Mouse (Mus musculus) E14TG2a.4 (cell line): ENCODE measurements at regions not wholly inside any gene's neighbourhood (a gene's known extent, or its start where the extent isn't known, plus 50 kb on each side); places are given as distances from the start of the nearest gene placed in this dataset.
A peak's percentile ranks its signal among the peaks of the same experiment; 100 is the strongest.

Experiments used
- H3K27me3 ChIP-seq: 2 replicates; pipeline ENCODE4 v1.6.1; 2014; ENCODE audit warnings: low read length, control low read depth; ENCODE audit not compliant: insufficient read depth
- H3K36me3 ChIP-seq: 2 replicates; pipeline ENCODE4 v1.6.1; 2014; ENCODE audit warnings: low read length, control low read depth; ENCODE audit not compliant: insufficient read depth
- H3K4me1 ChIP-seq: replicated peaks from 2 replicates; pipeline ENCODE4 v1.6.1; 2014; ENCODE audit warnings: low read depth, low read length, control low read depth
- H3K4me3 ChIP-seq: replicated peaks from 2 replicates; pipeline ENCODE4 v1.5.1; 2014; ENCODE audit warnings: mild to moderate bottlenecking, low read length
- H3K9me3 ChIP-seq: 2 replicates; pipeline ENCODE4 v1.6.1; 2014; ENCODE audit warnings: low read length, control low read depth
- CTCF ChIP-seq: conservative IDR thresholded peaks from 2 replicates; pipeline ENCODE4 v1.5.1; 2014; ENCODE audit warnings: low read length
- NANOG ChIP-seq: IDR thresholded peaks from 2 replicates; pipeline ENCODE4 v1.6.1; 2014; ENCODE audit warnings: borderline replicate concordance, low read length, mixed read lengths
- POU5F1 ChIP-seq: IDR thresholded peaks from 2 replicates; pipeline ENCODE4 v1.6.1; 2014; ENCODE audit warnings: low read length, borderline replicate concordance

DNA sequence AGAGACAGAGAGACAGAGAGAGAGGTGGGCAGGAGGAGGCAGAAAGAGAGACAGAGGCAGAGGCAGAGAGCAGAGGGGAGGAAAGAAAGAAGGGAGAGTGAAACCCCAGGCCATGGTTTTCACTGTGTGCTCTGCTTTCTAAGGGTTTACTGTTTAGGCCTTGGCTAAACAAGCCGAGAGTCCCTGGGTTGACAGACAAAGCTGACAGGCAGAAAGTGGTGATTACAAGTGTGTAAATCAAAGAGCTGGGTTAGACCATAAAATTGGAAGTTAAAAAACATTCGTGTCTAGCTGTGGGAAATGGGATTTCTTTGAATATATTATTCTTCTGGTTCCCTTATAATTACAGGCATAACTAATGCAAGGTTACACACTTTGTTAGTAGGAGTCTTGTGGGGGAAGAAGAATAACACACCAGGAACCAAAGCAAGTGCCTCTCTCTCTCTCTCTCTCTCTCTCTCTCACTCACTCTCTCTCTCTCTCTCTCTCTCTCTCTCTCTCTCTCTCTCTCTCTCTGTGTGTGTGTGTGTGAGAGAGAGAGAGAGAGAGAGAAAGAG lies 556.0 kb downstream of the Grin2a start:
- Histone ChIP-seq H3K36me3 (no peaks in the 10 kb centered on the region), H3K27me3 (no peaks in the 10 kb centered on the region), H3K4me1 (no peaks in the 10 kb centered on the region), H3K4me3 (no peak overlapping the region), H3K9me3 (no peaks in the 10 kb centered on the region)
- TF ChIP-seq NANOG (no peak), POU5F1 (no peak), CTCF (no peak)

DNA sequence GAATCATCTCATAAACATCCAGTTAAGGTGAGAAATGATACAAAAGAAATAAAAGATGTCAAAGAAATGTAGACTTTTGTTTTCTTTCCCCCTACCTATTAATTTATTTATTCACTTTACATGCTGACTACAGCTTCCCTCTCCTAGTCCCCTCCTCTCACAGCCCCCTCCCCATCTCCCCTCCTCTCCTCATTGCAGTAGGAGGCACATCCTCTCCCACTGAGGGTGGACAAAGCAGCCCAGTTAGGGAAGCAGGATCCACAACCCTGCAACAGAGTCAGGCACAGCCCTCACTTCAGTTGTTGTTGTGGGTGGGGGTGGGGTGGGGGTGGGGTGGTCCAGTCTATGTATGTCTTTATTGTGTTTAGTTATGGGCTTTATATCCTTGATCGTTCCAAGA lies 555.5 kb downstream of the Grin2a start:
- H3K27me3 ChIP-seq: no peaks in the 10 kb centered on the region
- TF ChIP-seq CTCF: no peak
- TF ChIP-seq NANOG: no peak
- TF ChIP-seq POU5F1: no peak
- H3K4me1 ChIP-seq: no peaks in the 10 kb centered on the region
- H3K9me3 ChIP-seq: no peaks in the 10 kb centered on the region
- no peaks in the 10 kb centered on the region for H3K36me3 ChIP-seq
- H3K4me3 ChIP-seq: no peak overlapping the region

DNA sequence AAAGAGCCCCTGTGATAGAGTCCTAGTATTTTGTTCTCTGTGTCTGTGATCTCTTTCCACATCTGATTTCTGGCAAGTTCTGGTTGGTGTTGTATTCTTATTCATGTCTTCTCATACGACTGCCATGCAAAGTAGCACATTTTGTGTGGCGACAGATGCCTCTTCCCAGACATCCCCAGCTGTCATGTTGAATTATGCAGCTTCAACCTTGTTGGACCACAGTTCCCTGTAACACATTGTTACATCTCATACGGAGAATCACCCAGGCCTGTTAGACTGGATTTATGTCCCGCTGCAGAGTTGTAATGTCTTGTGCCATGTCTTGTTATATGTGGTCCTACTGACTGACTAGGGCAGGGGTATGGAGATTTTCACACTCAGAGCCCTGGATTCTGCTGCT lies 543.3 kb downstream of the Grin2a start:
- Histone ChIP-seq H3K4me1 (peaks cover 5% of the 10 kb centered on the region; the same call in 1 of the 2 replicates), H3K36me3 (no peaks in the 10 kb centered on the region), H3K4me3 (no peak overlapping the region), H3K27me3 (no peaks in the 10 kb centered on the region), H3K9me3 (no peaks in the 10 kb centered on the region)
- TF ChIP-seq CTCF (no peak), POU5F1 (no peak), NANOG (no peak)

DNA sequence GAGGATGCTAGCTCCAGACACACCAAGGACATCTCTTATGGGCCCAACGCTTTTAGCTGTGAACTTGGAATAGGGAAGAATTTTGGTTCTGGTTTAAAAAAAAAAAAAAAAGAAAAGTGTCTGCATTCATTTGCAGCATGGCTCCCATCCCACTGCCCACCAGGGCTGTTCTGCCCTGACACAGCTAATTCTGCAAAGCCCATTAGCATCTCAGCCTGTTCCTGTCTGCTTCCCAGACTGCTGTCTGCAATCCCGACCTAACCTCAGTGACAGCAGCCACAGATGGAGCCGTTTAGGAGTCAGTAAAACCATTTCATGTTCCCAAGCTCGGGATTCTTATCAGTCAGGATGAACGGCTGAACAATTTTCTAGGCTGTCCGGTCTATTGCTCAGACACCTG lies 537.8 kb downstream of the Grin2a start:
- Histone ChIP-seq H3K4me1 (no peaks in the 10 kb centered on the region), H3K36me3 (no peaks in the 10 kb centered on the region), H3K27me3 (no peaks in the 10 kb centered on the region), H3K9me3 (no peaks in the 10 kb centered on the region), H3K4me3 (no peak overlapping the region)
- TF ChIP-seq NANOG: no peak
- no peak for TF ChIP-seq POU5F1
- no peak for TF ChIP-seq CTCF

DNA sequence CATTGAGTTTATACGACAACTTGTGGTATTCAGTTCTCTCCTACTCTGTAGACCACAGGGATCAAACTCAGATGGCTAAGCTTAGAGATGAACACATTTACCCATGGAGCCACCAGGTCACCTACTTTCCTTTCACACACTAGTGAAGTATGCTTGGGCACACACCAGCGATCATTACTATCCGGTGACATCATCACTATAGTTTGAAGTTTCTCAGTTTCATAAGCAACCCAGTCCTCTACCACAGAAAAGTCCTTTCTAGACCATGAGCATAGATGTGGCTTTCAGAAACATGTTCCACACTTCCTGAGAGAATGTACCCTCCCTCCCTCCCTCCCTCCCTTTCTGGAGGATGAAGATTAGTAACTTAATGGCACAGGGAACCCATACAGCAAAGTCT lies 532.9 kb downstream of the Grin2a start:
- H3K4me3 ChIP-seq: no peak overlapping the region
- no peaks in the 10 kb centered on the region for H3K27me3 ChIP-seq
- no peaks in the 10 kb centered on the region for H3K4me1 ChIP-seq
- TF ChIP-seq CTCF: no peak
- TF ChIP-seq POU5F1: no peak
- no peaks in the 10 kb centered on the region for H3K9me3 ChIP-seq
- H3K36me3 ChIP-seq: no peaks in the 10 kb centered on the region

DNA sequence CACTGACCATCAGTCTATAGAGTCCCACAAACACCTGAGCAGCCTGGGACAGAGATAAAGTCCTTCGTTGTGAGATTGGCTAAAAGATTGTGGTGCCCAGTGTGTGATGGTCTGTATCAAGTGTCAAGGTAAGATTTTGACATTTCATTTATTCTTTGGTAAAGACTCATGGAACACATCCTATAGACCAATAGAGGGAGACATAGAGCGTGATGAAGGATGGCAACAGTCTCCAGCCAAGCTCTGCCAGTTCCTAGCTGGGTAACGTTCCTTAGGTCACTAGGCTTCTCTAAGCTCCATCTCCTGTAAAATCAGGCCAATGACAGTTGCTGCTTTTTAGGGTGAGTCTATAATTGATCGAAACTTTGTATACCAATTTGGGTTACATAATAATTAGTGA lies 526.0 kb downstream of the Grin2a start:
- Histone ChIP-seq H3K9me3 (no peaks in the 10 kb centered on the region), H3K4me1 (no peaks in the 10 kb centered on the region), H3K27me3 (no peaks in the 10 kb centered on the region), H3K36me3 (no peaks in the 10 kb centered on the region), H3K4me3 (no peak overlapping the region)
- no peak for TF ChIP-seq POU5F1
- TF ChIP-seq CTCF: peak; percentile 46
- no peak for TF ChIP-seq NANOG

DNA sequence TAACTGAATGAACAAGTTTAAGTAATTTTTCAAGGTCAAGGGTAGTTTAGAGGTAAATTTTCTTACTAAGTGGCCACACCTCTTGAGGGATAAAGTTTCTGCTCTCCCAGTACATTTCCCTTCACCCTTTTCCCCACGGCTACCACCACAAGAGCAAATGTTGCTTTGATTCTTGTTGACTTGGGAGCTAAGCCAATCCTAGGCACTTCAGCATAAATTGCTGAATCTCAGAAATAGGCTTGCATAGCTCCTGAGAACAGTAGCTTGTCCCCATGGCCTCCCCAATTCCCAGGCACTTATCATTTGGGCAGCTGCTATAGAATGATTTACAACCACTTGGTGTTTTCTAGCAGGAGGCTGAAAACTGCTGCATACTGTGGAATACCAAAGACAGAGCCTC lies 510.1 kb downstream of the Grin2a start:
- H3K9me3 ChIP-seq: no peaks in the 10 kb centered on the region

DNA sequence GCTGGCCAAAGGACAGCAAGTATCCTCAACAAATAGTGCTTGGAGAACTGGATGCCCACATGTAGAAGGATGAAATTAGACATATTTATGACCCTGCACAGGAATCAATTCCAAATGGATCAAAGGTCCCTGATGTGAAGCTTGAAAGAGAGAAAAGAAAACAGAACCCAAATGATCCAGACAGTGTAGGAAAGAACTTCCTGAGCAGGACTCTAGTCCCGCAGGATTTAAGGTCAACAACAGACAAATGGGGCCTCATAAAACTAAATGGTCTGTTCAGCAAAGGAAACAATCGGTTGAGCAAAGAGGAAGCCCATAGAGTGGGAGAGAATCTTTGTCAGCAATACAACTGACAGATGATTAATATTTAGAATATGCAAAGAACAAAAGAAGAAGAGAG lies 497.1 kb downstream of the Grin2a start:
- H3K9me3 ChIP-seq: peaks cover 6% of the 10 kb centered on the region; the same call in 1 of the 2 replicates
- H3K36me3 ChIP-seq: no peaks in the 10 kb centered on the region
- H3K27me3 ChIP-seq: no peaks in the 10 kb centered on the region
- H3K4me1 ChIP-seq: no peaks in the 10 kb centered on the region
- TF ChIP-seq POU5F1 (no peak), CTCF (no peak), NANOG (no peak)
- no peak overlapping the region for H3K4me3 ChIP-seq

More for the DNA sequence above, 510.1 kb downstream of the Grin2a start:
- H3K36me3 ChIP-seq: no peaks in the 10 kb centered on the region
- H3K4me3 ChIP-seq: no peak overlapping the region
- TF ChIP-seq NANOG (no peak), CTCF (no peak), POU5F1 (no peak)
- H3K4me1 ChIP-seq: no peaks in the 10 kb centered on the region
- H3K27me3 ChIP-seq: no peaks in the 10 kb centered on the region

DNA sequence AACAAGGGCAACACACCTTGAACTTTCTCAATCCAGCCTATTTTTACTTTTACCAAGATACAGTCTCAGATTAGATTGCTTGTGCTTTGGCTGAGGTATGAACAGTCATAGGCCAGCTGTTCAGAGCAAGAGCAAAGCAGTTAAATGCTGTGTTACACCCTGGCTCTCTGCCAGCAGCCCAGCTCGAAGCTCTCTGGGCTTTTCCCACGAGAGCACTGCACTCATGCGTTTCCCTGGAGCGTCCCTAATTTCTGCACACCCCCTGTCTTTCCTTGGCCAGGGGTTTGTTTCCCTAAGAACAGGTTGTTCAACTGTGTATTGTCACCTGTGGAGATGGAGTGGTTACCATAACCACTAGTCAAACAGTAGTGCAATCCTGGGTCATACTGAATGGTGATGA lies 493.6 kb downstream of the Grin2a start:
- H3K4me1 ChIP-seq: no peaks in the 10 kb centered on the region
- peaks cover 6% of the 10 kb centered on the region; the same call in 1 of the 2 replicates for H3K9me3 ChIP-seq
- no peaks in the 10 kb centered on the region for H3K36me3 ChIP-seq
- H3K4me3 ChIP-seq: no peak overlapping the region
- H3K27me3 ChIP-seq: no peaks in the 10 kb centered on the region
- TF ChIP-seq POU5F1 (no peak), CTCF (no peak), NANOG (no peak)

DNA sequence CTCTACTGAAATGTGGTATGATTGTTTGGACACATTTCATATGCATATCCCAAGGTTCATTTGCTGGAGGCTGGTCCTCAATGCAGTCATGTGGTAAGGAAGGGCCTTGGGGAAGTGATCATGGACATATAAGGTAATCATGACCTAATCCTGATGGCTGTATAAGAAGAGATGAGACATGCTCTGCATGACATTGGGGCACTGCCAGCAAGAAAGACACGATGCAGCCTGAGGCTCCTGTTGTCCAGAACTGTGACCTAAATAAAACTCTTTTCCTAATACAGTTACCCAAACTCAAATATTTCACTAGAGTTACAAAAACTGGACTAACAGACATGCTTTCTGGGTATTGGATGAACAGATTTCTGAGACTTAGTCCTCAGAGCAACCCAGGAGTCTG lies 485.7 kb downstream of the Grin2a start:
- Histone ChIP-seq H3K4me3 (no peak overlapping the region), H3K4me1 (peaks cover 4% of the 10 kb centered on the region), H3K27me3 (no peaks in the 10 kb centered on the region), H3K9me3 (no peaks in the 10 kb centered on the region), H3K36me3 (no peaks in the 10 kb centered on the region)
- TF ChIP-seq POU5F1: no peak
- no peak for TF ChIP-seq CTCF
